Mouse (Mus musculus) skeletal muscle tissue, adult 2 months (tissue): ENCODE results near the gene Exoc4.

ENCODE experiments used
- DNase-seq: peaks from one replicate; pipeline ENCODE4 v3.0.0-alpha.2; 2012; ENCODE audit warnings: low read depth, low spot score

The Exoc4 gene

DNA sequence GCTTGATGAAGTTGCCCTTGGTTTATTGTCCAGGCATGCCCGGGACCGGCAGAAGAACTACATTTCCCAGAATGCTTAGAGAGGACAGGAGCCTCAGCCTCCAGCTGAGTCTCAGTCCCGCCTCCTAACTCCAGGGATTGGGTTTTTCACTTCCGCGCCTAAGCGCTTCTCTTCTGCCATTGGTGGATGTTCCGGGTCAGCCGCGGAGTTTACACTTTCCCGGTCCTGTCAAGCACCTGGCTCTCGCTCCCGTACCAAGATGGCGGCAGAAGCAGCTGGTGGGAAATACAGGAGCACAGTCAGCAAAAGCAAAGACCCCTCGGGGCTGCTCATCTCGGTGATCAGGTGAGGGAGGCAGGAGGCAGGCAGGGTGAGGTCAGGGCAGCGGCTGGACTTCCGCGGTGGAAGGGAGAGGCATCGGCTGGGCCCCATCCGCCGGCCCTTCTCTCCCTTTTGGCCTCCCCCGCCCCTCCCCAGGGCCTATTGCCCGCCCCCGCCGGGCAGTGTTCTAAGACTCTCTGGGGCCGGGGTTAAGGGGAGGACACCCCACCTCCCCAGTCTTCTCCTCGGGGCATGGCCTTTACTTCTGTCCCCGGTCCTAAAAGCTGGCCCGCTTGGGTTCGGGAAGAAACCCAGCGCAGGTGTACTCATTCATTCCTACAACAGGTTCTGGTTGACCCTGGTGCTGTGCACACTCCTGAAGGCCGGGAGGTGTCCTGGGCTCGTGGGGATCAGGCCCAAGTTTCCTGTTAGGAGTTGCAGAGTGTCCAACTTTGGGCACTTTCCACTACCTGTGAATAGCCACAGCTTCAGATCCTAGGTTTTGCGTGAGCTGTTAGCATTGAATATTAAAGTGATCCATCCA is at the start of gene Exoc4:
TSS of gene Exoc4 (plus strand) at position 192 of the 865 bp plus-strand sequence.
- peak; percentile 95 for DNase-seq

DNA sequence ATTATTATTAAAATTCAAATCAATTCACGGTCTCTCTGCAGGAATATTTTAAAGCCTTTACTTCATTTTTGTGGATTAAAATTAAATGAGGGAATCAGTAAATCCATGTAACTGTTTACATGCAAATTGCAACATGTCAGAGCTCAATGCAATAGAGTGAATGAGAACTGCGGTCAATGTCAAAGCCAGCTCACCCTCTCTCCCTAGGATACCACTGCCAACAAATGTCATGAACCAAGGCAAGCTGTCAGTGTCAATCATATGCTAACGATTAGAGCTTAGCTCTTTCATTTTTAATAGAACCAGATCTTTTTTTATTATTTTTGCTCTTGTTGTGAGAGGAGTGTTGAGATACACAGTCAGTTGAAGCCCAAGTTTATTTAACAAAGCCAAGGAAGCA is 30.1 kb upstream of the Exoc4 start:
- no peak for DNase-seq

DNA sequence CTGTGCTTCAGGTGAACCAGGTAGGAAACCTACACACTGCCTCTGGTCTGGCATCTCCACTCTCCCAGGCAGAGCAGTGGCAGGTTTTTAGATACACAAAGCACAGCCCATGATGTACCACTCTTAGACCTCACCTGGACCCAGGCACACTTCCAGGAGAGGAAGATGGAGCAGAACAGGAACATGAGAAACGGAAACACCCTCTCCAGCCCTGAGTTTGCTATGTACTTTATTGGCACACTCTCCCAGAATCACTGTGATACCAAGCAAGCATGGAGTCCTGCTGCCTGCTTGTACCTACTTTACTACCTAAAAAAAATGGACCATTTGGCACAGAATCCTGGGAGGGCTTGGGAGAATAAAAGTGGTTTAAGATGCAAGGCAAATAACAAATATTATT is 22.2 kb upstream of the Exoc4 start:
- DNase-seq: no peak

DNA sequence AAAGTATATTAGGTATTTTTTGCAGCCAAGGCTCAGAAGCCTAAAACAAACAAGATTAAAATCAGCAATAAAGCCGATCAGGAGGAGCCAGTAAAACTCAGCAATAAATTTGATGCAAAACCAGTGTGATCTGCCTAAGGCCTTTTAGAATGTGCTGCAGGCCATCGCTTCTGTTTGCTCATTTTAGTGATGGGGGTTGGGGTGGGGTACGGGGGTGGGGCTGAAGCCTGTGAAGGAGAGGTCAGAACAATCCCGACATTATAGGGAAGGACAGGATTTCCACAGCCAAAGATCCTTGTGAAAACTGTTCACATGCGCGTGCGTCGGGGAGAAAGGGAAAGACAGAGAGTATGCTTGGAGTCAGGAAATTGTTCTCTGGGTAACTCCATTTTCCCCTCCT is 21.5 kb upstream of the Exoc4 start:
- DNase-seq: no peak

- DNase-seq: no peak
Measured at GRCm38 (mm10) chr6:33241250-33241649, 7.6 kb upstream of the Exoc4 start.

- DNase-seq: peak; percentile 25
Measured at GRCm38 (mm10) chr6:33244546-33244945, 4.3 kb upstream of the Exoc4 start.

DNA sequence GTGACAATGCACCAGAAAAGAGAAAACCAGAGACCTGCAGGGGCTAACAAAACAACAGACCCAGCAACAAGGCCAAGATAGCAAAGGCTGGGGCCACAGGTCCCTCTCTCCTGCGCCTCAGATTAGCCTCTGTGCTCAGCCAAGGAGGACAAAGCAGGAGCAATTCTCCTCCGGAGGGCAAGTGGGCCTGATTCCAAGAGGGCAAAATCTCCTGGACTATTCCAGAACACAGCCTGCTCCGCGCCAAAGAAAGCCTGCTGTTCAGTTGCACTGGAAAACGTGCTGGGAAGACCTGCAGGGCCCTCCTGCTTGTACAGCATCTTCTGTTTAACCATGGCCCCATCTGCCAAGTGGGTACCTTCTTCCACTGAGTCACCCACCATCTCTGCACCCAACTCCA is 1.7 kb upstream of the Exoc4 start:
- no peak for DNase-seq

DNA sequence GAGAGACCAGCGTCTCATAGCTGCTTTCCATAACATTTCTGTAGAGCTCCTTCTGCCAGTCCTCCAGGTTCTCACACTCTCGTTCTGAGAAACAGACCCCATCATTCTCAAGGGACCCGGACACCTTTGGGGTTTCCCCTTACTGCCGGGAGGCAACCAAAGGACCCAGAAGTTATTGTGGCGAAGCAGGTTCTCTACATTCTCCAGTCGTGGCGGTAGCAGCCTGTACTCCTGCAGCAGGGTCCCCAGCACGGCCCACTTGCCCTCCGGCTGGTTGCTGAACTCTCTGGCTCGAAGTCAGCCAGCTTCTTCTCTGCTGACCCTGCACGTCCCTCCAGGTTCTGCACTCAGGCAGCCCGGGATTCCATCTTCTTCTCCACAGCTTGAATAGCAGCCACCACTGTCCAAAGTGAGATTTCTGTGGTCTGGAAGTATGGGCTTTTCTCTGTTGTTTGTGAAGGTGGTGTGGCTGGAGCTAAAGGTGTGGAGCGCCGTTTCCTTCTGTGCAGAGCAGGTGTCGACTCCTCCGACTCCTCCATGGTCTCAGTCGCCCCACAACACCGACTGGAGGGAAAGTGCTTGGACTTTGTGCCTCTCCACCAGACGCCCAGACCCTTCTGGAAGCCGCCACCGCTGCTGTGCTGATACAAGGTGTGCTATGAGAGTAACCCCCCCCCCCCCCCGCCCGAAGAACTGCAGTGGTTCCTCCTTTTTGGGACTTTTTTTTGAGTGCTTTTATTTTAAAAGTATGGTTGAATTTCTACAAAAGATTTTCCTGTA is 1.1 kb upstream of the Exoc4 start:
- no peak for DNase-seq

DNA sequence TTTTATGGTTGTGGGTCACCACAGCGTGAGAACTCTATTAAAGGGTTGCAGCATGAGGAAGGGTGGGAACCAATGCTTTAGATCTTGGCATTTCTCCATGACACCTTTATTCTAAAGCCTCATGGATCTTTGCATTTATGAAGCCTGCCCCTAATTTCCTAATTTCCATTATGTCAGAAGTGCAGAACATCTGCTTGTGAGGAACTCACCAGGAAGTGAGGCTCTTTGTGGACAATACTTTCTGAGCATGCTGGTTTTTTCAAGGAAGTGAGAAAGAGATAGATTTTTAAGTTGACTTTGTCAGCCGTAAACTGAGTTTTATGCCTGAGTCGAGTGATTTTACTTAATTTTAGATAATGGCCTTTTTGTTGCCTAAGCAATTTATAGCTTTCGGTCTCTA is 7.8 kb downstream of the Exoc4 start:
- DNase-seq: no peak

GRCm38 (mm10) chr6:33257076-33257789 is 8.3 kb downstream of the Exoc4 start:
- DNase-seq: no peak

DNA sequence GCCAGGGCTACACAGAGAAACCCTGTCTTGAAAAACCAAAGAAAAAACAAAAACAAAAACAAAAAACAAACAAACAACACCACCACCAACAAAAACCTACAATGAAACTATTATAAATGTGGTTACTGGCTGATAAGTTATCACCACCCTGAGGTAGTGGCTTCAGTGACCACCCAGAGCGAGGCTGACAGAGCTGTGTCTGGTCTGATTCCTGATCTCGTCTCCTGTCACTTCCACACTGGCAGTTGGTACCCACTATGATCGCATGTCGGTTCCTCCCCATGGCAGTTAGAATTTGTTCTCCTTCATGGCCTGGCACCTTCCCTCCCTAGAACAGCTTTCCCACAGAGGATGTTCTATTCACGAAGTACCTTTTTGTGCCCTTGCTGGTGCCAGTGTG is 11.0 kb downstream of the Exoc4 start:
- no peak for DNase-seq

DNA sequence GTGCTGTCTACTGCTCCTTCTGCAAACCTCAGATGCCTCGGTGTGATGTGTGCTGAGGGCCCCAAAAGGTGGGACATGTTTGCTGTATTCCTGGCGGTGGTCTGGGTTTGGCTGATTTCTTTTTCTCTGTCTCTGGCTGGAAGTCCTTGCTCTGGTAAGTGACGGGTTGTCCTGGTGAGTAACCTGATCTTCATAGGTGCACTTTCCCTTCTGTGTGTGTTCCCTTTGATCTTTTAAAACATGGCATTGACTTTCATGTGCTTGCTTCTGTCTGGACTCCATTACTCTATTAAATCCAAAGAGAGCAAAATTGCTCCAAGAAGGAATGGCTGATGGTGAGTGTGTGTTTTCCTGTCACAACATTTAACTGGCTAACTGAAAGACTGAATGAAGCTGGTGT is 12.7 kb downstream of the Exoc4 start:
- no peak for DNase-seq

- no peak for DNase-seq
Measured at GRCm38 (mm10) chr6:33263950-33264349, 15.1 kb downstream of the Exoc4 start.

- no peak for DNase-seq
Measured at GRCm38 (mm10) chr6:33264388-33264787, 15.5 kb downstream of the Exoc4 start.

- DNase-seq: no peak
Measured at GRCm38 (mm10) chr6:33267571-33267970, 18.7 kb downstream of the Exoc4 start.

- no peak for DNase-seq
Measured at GRCm38 (mm10) chr6:33283523-33283922, 34.6 kb downstream of the Exoc4 start.

DNA sequence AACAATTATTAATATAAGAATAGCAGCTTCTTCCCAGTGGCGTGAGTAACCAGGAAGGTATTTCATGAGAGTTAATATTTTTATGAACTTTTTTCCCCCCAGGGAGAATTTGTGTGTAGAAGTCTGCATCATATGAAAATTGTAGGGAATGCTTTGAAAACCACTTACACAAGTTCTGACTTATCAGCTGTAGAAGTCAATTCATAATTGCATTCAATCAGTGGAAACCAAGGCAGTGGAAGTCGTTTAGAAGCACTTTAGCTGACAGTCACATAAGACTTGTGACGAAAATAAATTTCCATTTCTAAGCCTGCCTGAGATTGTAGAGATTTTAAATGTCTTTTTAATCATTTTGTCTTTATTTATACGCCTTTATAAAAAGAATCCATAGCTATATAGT is 35.1 kb downstream of the Exoc4 start:
- no peak for DNase-seq

GRCm38 (mm10) chr6:33286376-33286775 is 37.5 kb downstream of the Exoc4 start:
- DNase-seq: no peak

DNA sequence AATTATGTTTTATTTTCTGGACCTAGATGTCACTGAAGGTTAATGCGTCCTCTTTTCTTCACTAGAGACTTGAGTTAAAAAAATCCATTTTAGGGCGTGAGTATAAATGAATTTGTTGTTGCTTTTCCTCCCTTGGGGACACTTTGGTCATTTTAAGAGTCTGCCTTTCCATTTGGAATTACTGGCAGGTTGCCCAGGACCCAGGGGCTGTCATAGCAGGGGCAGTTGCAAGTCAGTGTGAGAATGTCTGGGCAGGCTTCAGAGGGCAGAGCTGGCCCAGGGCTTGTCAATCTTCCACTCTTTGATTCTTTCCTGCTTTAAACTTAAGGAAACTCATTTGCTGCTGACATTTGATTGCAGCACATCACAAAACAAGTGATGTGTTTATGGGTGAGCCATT is 45.7 kb downstream of the Exoc4 start:
- no peak for DNase-seq

DNA sequence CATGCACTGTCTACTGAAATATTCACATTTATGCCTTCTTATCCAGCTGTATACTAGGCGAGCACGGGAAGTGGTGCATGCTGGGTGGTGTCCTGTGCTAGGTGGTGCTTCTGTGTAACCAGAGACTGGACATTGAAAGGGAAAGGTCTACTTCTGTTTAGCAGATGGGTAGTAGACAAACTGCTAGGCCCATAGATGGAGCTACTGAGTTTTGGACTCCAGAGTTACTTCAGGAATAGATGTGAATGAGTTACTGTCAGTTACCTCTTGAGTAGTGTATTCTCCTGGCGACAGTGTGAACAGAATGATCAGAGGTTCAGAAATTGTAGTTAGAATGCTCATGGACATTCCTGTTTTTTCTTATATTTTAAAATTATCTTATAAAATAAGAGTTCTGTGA is 48.7 kb downstream of the Exoc4 start:
- no peak for DNase-seq

- DNase-seq: no peak
Measured at GRCm38 (mm10) chr6:33298768-33299167, 49.9 kb downstream of the Exoc4 start.

DNA sequence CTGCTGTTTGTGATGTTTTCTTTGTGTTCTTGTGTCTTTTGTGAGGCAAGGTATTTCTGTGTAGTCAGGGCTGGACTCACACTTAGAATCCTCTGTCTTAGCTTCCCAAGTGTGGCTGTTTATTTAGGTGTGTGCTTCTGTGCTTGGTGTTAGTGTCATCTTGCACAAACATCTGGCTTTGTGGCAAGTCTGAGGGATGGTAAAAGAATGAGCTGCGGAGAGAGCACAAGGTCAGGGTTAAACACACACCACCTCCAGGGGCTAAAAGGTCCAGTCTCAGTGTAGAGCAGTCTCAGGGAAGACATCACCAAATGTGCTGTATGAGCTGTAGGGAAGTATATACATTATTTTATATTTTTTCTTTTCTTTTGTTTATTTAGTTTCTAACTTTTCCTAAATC is 57.1 kb downstream of the Exoc4 start:
- no peak for DNase-seq
